Mouse (Mus musculus): Measurements from ENCODE around the gene Ypel3. TPM values are rescaled to one million over a fixed set of nuclear protein-coding genes. Genes with fewer than 3 reads are reported as not detected.

The Ypel3 gene
- total RNA-seq, 1 experiment from 2014 or later: 139 TPM

- no peak for ATAC-seq (replicated peaks; ENCODE audit: insufficient number of reproducible peaks, low FRiP score, low TSS enrichment, poor library complexity, severe bottlenecking)
These were observed 8.3 kb downstream of the Ypel3 start for GRCm38 (mm10) chr7:126785056-126785455.

GRCm38 (mm10) chr7:126786142-126786541 lies 9.4 kb downstream of the Ypel3 start:
- no peak for ATAC-seq (replicated peaks; ENCODE audit: insufficient number of reproducible peaks, low FRiP score, low TSS enrichment, poor library complexity, severe bottlenecking)

DNA sequence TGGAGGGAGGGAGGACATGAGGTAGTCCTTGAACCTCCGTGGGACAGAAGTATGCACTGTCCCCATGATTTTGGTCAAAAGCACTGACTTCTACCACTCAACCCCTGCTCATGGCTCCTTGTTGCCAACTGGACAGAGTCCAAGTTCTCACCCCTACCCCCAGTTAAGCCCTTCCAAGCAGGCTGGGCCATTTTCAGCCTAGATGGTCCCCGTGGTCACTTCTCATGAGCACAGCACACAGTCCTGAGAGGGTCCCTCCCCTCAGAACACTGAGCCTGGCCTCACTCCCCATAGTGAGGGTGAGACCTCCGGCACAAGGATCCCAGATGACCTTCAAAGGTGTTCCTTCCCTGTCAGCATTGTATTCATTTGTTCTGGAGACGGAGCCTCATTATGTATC lies 12.4 kb downstream of the Ypel3 start:
- no peak for ATAC-seq (replicated peaks; ENCODE audit: insufficient number of reproducible peaks, low FRiP score, low TSS enrichment, poor library complexity, severe bottlenecking)

GRCm38 (mm10) chr7:126791851-126792720 lies 15.3 kb downstream of the Ypel3 start, which contains the start of gene Ppp4c:
Gene Ppp4c (minus strand): TSS chr7:126792496.
- peak; percentile 91 for ATAC-seq (replicated peaks; ENCODE audit: insufficient number of reproducible peaks, low FRiP score, low TSS enrichment, poor library complexity, severe bottlenecking)

DNA sequence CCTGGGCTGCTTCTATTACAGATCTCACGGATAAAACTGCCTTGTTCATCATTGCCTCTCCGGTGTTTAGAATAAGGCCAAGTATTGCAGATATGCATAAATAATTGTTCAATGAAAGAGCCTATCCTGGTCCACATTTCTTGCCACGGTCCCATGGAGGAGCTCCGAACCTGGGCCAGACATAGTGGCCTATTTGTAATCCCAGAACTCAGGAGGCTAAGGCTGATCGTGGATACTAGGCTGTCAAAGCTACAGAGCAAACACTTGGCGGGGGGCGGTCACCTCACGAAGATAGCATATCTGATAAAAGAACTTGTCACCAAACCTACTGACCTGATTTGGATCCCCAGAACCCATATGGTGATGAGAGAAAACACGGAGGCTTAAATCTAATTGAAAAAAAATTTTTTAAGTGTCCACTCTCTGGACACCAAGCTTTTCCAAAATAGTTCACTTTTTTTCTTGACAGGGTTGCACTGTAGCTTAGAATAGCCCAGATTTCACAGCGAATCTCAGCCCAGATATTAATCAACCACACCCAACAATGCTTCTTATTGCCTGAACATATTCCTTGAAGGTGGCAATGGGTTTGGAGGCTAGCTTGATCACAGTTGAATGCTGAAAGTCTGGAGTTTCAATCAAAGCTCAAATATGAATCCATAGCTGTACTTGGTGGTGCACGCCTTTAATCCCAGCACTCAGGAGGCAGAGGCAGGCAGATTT lies 16.1 kb downstream of the Ypel3 start:
- no peak for ATAC-seq (replicated peaks; ENCODE audit: insufficient number of reproducible peaks, low FRiP score, low TSS enrichment, poor library complexity, severe bottlenecking)

DNA sequence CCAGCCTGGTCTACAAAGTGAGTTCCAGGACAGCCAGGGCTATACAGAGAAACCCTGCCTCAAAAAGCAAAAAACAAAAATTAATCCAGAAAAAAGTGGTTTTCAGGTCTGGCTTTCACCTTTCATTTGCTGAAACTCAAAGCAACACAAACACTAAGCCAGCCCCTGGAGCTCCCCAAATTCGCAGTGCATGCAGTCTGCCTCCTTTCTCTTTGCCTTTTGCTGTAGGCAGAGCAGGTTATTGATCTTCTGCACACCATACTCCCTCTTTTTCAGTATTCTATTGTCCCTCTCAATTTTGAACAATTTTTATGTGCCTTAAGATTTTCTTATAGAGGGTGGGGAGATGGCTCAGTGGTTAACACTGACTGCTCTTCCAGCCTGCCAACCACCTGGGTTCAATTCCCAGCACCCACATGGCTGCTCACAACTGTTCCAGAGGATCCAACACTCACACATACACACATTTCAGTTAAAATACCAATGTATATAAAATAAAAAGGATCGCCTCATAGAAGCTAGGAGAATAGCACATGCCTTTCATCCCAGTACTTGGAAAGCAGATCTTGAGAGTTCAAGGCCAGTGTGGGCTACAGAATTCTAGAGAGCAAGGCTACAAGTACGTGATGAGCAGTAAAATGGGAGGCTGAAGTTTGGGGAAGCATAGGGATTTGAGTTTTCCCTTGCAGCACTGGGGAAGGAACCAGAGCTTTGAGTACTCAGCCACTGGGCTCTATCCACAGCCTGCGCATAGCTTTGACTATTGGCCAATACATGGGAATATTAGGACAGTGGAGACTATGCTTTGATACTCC lies 16.9 kb downstream of the Ypel3 start:
- no peak for ATAC-seq (replicated peaks; ENCODE audit: insufficient number of reproducible peaks, low FRiP score, low TSS enrichment, poor library complexity, severe bottlenecking)

- ATAC-seq (replicated peaks; ENCODE audit: insufficient number of reproducible peaks, low FRiP score, low TSS enrichment, poor library complexity, severe bottlenecking): no peak
These were observed 17.5 kb downstream of the Ypel3 start for GRCm38 (mm10) chr7:126794271-126794605.

DNA sequence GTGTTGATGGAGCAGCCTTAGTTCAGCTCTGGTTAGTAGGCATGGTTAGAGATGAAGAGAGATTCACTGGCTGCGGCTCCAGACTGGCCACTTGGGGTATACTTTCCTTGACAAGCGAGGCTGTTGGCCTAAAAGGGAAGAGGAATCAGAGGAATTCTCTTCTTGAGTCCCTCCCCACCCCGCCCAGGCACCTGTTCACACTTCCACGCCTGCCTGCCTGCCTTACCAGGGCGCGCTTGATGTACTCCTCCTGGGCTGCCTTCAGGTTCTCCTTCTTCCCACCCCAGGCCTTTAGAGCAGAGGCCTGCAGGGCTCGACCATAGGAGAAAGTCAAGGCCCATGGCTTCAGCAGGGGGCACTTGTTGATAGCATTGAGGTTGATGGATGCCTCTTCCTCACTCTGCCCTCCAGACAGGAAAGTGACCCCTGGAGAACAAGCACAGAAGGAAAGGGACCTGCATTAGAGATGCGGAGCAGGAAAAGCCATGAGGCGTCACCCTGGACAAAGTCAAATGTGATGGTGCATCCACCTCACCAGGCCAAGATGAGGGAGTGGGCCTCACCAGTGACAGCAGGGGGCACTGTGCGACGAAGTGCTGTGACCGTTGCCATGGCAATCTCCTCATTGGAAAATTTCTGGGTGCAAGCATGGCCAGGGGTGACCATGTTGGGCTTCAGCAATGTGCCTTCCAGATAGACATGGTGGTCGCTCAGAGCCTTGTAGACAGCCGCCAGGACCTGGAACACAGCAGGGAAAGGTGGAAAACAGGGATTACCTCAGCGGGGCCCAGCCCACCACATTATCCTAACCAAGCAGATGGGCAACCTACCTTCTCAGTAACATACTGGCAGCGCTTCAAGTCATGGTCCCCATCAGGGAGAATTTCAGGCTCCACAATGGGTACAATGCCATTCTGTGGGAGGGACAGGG lies 18.9 kb downstream of the Ypel3 start:
- ATAC-seq (replicated peaks; ENCODE audit: insufficient number of reproducible peaks, low FRiP score, low TSS enrichment, poor library complexity, severe bottlenecking): no peak

- no peak for ATAC-seq (replicated peaks; ENCODE audit: insufficient number of reproducible peaks, low FRiP score, low TSS enrichment, poor library complexity, severe bottlenecking)
These were observed 19.7 kb downstream of the Ypel3 start for GRCm38 (mm10) chr7:126796350-126796932.

- no peak for ATAC-seq (replicated peaks; ENCODE audit: insufficient number of reproducible peaks, low FRiP score, low TSS enrichment, poor library complexity, severe bottlenecking)
These were observed 20.8 kb downstream of the Ypel3 start, which contains the start of gene Fam57b for GRCm38 (mm10) chr7:126797411-126798126. Gene Fam57b (plus strand): TSS chr7:126797668.

GRCm38 (mm10) chr7:126798127-126799049 lies 21.6 kb downstream of the Ypel3 start:
- no peak; the same call in none of the 2 replicates for ATAC-seq (replicated peaks; ENCODE audit: insufficient number of reproducible peaks, low FRiP score, low TSS enrichment, poor library complexity, severe bottlenecking)

GRCm38 (mm10) chr7:126799050-126799467 lies 22.3 kb downstream of the Ypel3 start:
- peak; percentile 80 for ATAC-seq (replicated peaks; ENCODE audit: insufficient number of reproducible peaks, low FRiP score, low TSS enrichment, poor library complexity, severe bottlenecking)

- peak; percentile 55 for ATAC-seq (replicated peaks; ENCODE audit: insufficient number of reproducible peaks, low FRiP score, low TSS enrichment, poor library complexity, severe bottlenecking)
These were observed 22.9 kb downstream of the Ypel3 start for GRCm38 (mm10) chr7:126799468-126800268.

DNA sequence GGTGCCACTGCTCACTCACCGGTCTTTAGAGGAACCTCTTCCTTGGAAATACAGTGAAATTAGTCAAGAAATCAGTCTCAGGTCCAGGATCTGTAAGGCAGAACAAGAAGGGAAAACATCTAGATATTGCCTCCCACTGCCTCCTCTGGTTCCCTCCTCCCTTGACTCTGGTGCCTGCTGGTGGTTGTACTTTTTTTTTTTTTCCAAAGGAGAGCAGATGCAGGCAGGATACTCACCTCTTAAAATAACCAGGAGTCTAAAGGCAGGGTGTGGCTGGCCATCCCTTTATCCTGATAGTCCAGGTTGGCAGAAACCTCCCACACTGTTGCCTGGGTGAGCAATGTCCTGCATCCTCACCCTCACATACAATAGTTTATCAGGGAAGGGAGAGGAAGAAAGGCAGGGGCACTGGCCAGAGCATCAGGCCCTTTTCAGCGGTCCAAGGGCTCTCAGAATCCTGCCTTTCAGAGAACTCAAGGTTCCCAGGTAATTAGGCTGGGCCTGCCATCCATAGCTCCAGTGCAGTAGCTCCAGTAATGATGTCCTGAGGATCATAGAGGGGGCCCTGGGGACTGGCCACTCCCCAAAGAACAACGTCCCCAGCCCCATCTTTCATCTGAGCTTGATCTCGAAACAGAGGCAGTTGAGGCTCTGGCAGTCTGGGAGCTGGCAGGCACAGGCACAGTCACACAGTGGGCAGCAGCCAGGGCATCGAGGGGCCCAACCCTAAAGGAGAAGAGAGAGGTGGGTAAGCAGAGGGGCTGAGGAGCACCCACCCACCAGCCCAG lies 23.7 kb downstream of the Ypel3 start:
- no peak for ATAC-seq (replicated peaks; ENCODE audit: insufficient number of reproducible peaks, low FRiP score, low TSS enrichment, poor library complexity, severe bottlenecking)

GRCm38 (mm10) chr7:126801057-126801422 lies 24.3 kb downstream of the Ypel3 start:
- no peak for ATAC-seq (replicated peaks; ENCODE audit: insufficient number of reproducible peaks, low FRiP score, low TSS enrichment, poor library complexity, severe bottlenecking)

Data from monocyte, adult 5-6 weeks (primary cell).